Mouse (Mus musculus): ENCODE measurements around the gene Lrmp. TPM values are rescaled to one million over a fixed set of nuclear protein-coding genes. Genes with fewer than 3 reads are reported as not detected.
A peak's percentile ranks its signal among the peaks of the same experiment; 100 is the strongest.
"Not testable (repeated sequence)": the region's sequence is repeated elsewhere in the genome, so short reads cannot be mapped to it uniquely, and the experiment has no call there.

The Lrmp gene
- polyA plus RNA-seq, 1 experiment from 2014 or later: 15.2 TPM

GRCm38 (mm10) chr6:145127652-145128051 is 12.2 kb downstream of the Lrmp start:
- no peak overlapping the region for H3K27ac ChIP-seq (replicated peaks)
- H3K4me3 ChIP-seq (ENCODE audit: low read depth, low read length): no peak overlapping the region
- H3K36me3 ChIP-seq (ENCODE audit: control insufficient read depth, insufficient read depth, low read length): no peaks in the 10 kb centered on the region
- no peak overlapping the region for H3K9ac ChIP-seq (ENCODE audit: low read length)
- H3K9me3 ChIP-seq (ENCODE audit: control insufficient read depth, low read length): no peaks in the 10 kb centered on the region
- no peak for ATAC-seq (ENCODE audit: low FRiP score, low TSS enrichment)
- no peak for TF ChIP-seq EP300 (optimal IDR thresholded peaks at IDR 0.05)
- peak; percentile 34 for TF ChIP-seq CTCF (IDR thresholded peaks at IDR 0.05; ENCODE audit: low read depth)
- no peaks in the 10 kb centered on the region for H3K4me1 ChIP-seq (replicated peaks; ENCODE audit: control insufficient read depth, insufficient read depth)
- no peak overlapping the region for H3K4me2 ChIP-seq (replicated peaks; ENCODE audit: low read depth)
- WGBS: 97% methylated on average over 3 of the region's 3 CpGs
- DNase-seq (ENCODE audit: low spot score): no peak
- no peaks in the 10 kb centered on the region for H3K27me3 ChIP-seq (ENCODE audit: control insufficient read depth, insufficient read depth, low read length)

GRCm38 (mm10) chr6:145129563-145129962 is 14.1 kb downstream of the Lrmp start:
- Histone ChIP-seq H3K9me3 (ENCODE audit: control insufficient read depth, low read length) (no peaks in the 10 kb centered on the region), H3K36me3 (ENCODE audit: control insufficient read depth, insufficient read depth, low read length) (no peaks in the 10 kb centered on the region), H3K4me1 (replicated peaks; ENCODE audit: control insufficient read depth, insufficient read depth) (no peaks in the 10 kb centered on the region), H3K4me2 (replicated peaks; ENCODE audit: low read depth) (no peak overlapping the region), H3K27me3 (ENCODE audit: control insufficient read depth, insufficient read depth, low read length) (no peaks in the 10 kb centered on the region), H3K9ac (ENCODE audit: low read length) (no peak overlapping the region), H3K27ac (replicated peaks) (no peak overlapping the region), H3K4me3 (ENCODE audit: low read depth, low read length) (no peak overlapping the region)
- TF ChIP-seq EP300 (optimal IDR thresholded peaks at IDR 0.05) (no peak), CTCF (IDR thresholded peaks at IDR 0.05; ENCODE audit: low read depth) (no peak)
- WGBS: 69% methylated on average over 4 of the region's 4 CpGs
- ATAC-seq (ENCODE audit: low FRiP score, low TSS enrichment) (no peak), DNase-seq (ENCODE audit: low spot score) (no peak)

DNA sequence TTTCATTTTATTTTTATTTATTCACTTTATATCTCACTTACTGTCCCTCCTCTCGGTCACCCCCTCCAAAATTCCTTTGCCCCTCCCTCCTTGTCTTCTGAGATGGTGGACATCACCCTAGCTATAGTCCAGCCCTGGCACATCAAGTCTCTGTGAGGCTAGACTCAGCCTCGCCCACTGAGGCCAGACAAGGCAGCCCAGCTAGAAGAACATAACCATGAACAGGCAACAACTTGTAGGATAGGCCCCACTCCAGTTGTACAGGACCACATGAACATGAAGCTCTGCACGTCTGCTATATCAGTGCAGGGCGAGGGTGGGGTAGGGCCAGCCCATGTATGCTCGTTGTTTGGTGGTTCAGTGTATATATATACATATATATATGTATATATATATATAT is 16.5 kb downstream of the Lrmp start:
- Histone ChIP-seq H3K9ac (ENCODE audit: low read length) (no peak overlapping the region), H3K27me3 (ENCODE audit: control insufficient read depth, insufficient read depth, low read length) (no peaks in the 10 kb centered on the region), H3K4me3 (ENCODE audit: low read depth, low read length) (no peak overlapping the region), H3K36me3 (ENCODE audit: control insufficient read depth, insufficient read depth, low read length) (no peaks in the 10 kb centered on the region), H3K4me1 (replicated peaks; ENCODE audit: control insufficient read depth, insufficient read depth) (no peaks in the 10 kb centered on the region), H3K9me3 (ENCODE audit: control insufficient read depth, low read length) (no peaks in the 10 kb centered on the region), H3K27ac (replicated peaks) (no peak overlapping the region), H3K4me2 (replicated peaks; ENCODE audit: low read depth) (no peak overlapping the region)
- 68% methylated on average over 5 of the region's 5 CpGs for WGBS
- TF ChIP-seq EP300 (optimal IDR thresholded peaks at IDR 0.05) (no peak), CTCF (IDR thresholded peaks at IDR 0.05; ENCODE audit: low read depth) (no peak)
- ATAC-seq (ENCODE audit: low FRiP score, low TSS enrichment) (no peak), DNase-seq (ENCODE audit: low spot score) (no peak)

DNA sequence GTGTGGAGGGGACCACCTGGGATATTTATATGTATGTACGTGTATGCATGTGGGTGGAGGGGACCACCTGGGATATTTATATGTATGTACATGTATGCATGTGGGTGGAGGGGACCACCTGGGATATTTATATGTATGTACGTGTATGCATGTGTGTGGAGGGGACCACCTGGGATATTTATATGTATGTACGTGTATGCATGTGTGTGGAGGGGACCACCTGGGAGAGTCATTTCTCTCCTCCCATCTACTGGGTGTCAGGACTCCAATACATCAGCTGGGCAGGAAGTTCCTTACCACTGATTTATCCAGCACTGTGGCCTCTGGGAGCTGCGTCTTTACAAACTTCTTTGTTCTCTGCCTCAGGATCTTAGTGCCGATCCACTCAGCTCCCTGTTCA is 17.5 kb downstream of the Lrmp start:
- not testable (repeated sequence) for ATAC-seq (ENCODE audit: low FRiP score, low TSS enrichment); H3K9ac ChIP-seq (ENCODE audit: low read length); DNase-seq (ENCODE audit: low spot score); H3K36me3 ChIP-seq (ENCODE audit: control insufficient read depth, insufficient read depth, low read length); H3K9me3 ChIP-seq (ENCODE audit: control insufficient read depth, low read length); H3K4me2 ChIP-seq (replicated peaks; ENCODE audit: low read depth); H3K4me3 ChIP-seq (ENCODE audit: low read depth, low read length); H3K27ac ChIP-seq (replicated peaks); H3K27me3 ChIP-seq (ENCODE audit: control insufficient read depth, insufficient read depth, low read length); H3K4me1 ChIP-seq (replicated peaks; ENCODE audit: control insufficient read depth, insufficient read depth)
- WGBS: 85% methylated on average over 5 of the region's 5 CpGs

DNA sequence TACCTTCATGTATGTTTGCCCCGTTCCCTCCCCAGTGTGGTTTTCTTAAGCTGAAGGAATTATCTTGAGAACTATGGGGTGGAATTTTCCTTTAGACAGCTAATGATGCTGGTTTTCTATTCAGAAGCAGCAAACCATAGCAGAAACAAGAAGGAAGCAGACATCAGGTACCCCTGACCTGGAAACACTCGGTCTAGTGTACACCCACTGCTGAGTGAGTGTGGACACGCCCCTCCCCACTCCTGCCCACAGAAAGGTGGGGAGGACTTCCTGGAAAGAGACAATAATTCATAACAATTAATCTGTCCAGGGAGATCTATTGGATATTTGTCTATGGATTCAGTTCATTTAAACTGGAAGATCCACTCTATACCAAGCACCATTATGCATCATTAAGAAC is 19.8 kb downstream of the Lrmp start:
- no peaks in the 10 kb centered on the region for H3K4me1 ChIP-seq (replicated peaks; ENCODE audit: control insufficient read depth, insufficient read depth)
- no peaks in the 10 kb centered on the region for H3K27me3 ChIP-seq (ENCODE audit: control insufficient read depth, insufficient read depth, low read length)
- H3K9ac ChIP-seq (ENCODE audit: low read length): no peak overlapping the region
- no peak overlapping the region for H3K4me3 ChIP-seq (ENCODE audit: low read depth, low read length)
- ATAC-seq (ENCODE audit: low FRiP score, low TSS enrichment) (no peak), DNase-seq (ENCODE audit: low spot score) (no peak)
- TF ChIP-seq CTCF (IDR thresholded peaks at IDR 0.05; ENCODE audit: low read depth) (no peak), EP300 (optimal IDR thresholded peaks at IDR 0.05) (no peak)
- no peak overlapping the region for H3K27ac ChIP-seq (replicated peaks)
- WGBS: 55% methylated on average over 3 of the region's 3 CpGs
- no peaks in the 10 kb centered on the region for H3K36me3 ChIP-seq (ENCODE audit: control insufficient read depth, insufficient read depth, low read length)
- no peaks in the 10 kb centered on the region for H3K9me3 ChIP-seq (ENCODE audit: control insufficient read depth, low read length)
- no peak overlapping the region for H3K4me2 ChIP-seq (replicated peaks; ENCODE audit: low read depth)

GRCm38 (mm10) chr6:145135804-145136203 is 20.4 kb downstream of the Lrmp start:
- ATAC-seq (ENCODE audit: low FRiP score, low TSS enrichment) (0 out of 2 replicates have a peak, but pooled peaks have one; percentile 29), DNase-seq (ENCODE audit: low spot score) (no peak)
- WGBS: 54% methylated on average over 9 of the region's 9 CpGs
- no peak for TF ChIP-seq CTCF (IDR thresholded peaks at IDR 0.05; ENCODE audit: low read depth)
- TF ChIP-seq EP300 (optimal IDR thresholded peaks at IDR 0.05): no peak
- H3K4me3 ChIP-seq (ENCODE audit: low read depth, low read length): no peak overlapping the region
- H3K4me1 ChIP-seq (replicated peaks; ENCODE audit: control insufficient read depth, insufficient read depth): no peaks in the 10 kb centered on the region
- no peaks in the 10 kb centered on the region for H3K36me3 ChIP-seq (ENCODE audit: control insufficient read depth, insufficient read depth, low read length)
- no peak overlapping the region for H3K4me2 ChIP-seq (replicated peaks; ENCODE audit: low read depth)
- H3K27ac ChIP-seq (replicated peaks): no peak overlapping the region
- H3K9ac ChIP-seq (ENCODE audit: low read length): no peak overlapping the region
- H3K9me3 ChIP-seq (ENCODE audit: control insufficient read depth, low read length): no peaks in the 10 kb centered on the region
- no peaks in the 10 kb centered on the region for H3K27me3 ChIP-seq (ENCODE audit: control insufficient read depth, insufficient read depth, low read length)

Measured in stomach, postnatal 0 days (tissue).